Mouse (Mus musculus) myocyte (in vitro differentiated cells): Measurements from ENCODE around the gene Hibadh.

Source experiments
- E2F4 ChIP-seq: IDR thresholded peaks from one replicate; pipeline ENCODE4 v1.6.1; 2011; ENCODE audit warnings: mild to moderate bottlenecking, control low read depth, moderate library complexity; ENCODE audit not compliant: insufficient read depth
- MAX ChIP-seq: IDR thresholded peaks from one replicate; pipeline ENCODE4 v1.6.1; 2011; ENCODE audit warnings: low read depth, mild to moderate bottlenecking, control low read depth
- MYOG ChIP-seq, 3 experiments: IDR thresholded peaks; one replicate each; pipeline ENCODE4 v1.6.1; 2011; ENCODE audit warnings: control low read depth in 2 of 3, low read depth in 2 of 3, mild to moderate bottlenecking in 2 of 3; ENCODE audit not compliant: insufficient read length in 2 of 3, control insufficient read depth in 1 of 3, insufficient read depth in 1 of 3
- POLR2A ChIP-seq: IDR thresholded peaks from one replicate; pipeline ENCODE4 v1.6.1; 2011; ENCODE audit warnings: low read depth, mild to moderate bottlenecking, control low read depth, moderate library complexity; ENCODE audit not compliant: insufficient read length
- SRF ChIP-seq: IDR thresholded peaks from one replicate; pipeline ENCODE4 v1.6.1; 2011; ENCODE audit warnings: low read depth; ENCODE audit not compliant: control insufficient read depth, insufficient read length
- USF1 ChIP-seq: IDR thresholded peaks from one replicate; pipeline ENCODE4 v1.6.1; 2011; ENCODE audit warnings: low read depth, mild to moderate bottlenecking, control low read depth, moderate library complexity

DNA sequence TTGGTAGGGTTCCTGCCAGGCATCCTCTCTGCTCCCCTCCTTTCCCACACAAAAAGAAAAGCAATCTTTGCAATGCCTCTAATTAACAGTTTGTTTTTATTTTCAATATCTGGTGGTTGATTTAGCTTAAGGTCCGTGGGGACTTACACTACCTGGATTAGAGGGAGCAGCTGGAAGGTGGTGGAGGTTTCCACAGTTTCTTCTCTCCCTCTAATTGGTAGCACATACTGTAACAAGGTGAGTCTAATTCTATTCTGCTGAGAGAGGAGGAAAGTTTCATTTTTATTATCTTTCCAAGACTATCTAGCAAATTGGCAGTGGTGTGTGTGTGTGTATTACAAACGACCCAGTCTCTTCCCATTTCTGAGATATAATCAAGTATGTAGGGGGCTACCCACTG is 116.0 kb downstream of the Hibadh start:
- TF ChIP-seq POLR2A: no peak
- no peak for TF ChIP-seq E2F4
- TF ChIP-seq MYOG (IDR thresholded peaks at IDR 0.05; ENCODE audit: control insufficient read depth in 1 of 3, insufficient read depth in 1 of 3, insufficient read length in 2 of 3, low read depth in 2 of 3): no peak
- TF ChIP-seq USF1: no peak
- TF ChIP-seq MAX: no peak
- no peak for TF ChIP-seq SRF
